Mouse (Mus musculus) monocyte, adult 59 days (primary cell): ENCODE results near the gene Adam3. TPM values are rescaled to one million over a fixed set of nuclear protein-coding genes. Genes with fewer than 3 reads are reported as not detected.

ENCODE experiments used
- total RNA-seq, 2 experiments: library from RNA; stranded (reverse); gene quantifications; one replicate each; pipeline ENCODE4 v1.2.4; 2023

The Adam3 gene
- total RNA-seq, result not detected

DNA sequence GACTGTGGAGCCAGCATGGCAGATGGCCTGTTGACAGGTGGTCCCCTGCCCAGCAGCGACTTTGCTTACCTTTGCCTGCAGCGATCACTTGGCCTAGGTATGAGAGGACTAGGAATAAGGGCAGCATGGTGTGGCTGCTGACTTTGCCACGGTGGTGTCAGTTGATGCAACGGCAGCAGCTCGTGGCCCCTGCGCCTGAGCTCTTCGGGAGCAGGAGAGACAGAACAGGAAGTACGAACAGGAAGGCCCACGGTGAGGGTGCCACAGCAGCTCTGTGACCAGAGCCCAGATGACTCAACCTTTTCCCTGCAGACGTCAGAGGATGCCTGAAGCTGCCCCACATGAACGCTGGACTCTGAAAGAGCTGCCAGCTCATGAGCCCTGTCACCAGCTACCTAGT lies at the start of gene Adam3:
TSS of gene Adam3 (minus strand) at position 223 of the 400 bp plus-strand sequence.

Other genes starting within 250 kb of the Adam3 start
- not detected for gene Adam5, start 98.5 kb upstream of the Adam3 start, total RNA-seq